Mouse (Mus musculus) liver, postnatal 0 days (tissue): ENCODE results near the gene Naa80.

Source experiments
- CTCF ChIP-seq: sonication (generic); IDR thresholded peaks from 2 replicates; pipeline ENCODE4 v1.5.1; 2016; ENCODE audit warnings: antibody characterized with exemption, low read depth
- EP300 ChIP-seq: IDR thresholded peaks from 2 replicates; pipeline ENCODE4 v1.6.1; 2016; ENCODE audit warnings: antibody characterized with exemption, low read depth, mild to moderate bottlenecking

DNA sequence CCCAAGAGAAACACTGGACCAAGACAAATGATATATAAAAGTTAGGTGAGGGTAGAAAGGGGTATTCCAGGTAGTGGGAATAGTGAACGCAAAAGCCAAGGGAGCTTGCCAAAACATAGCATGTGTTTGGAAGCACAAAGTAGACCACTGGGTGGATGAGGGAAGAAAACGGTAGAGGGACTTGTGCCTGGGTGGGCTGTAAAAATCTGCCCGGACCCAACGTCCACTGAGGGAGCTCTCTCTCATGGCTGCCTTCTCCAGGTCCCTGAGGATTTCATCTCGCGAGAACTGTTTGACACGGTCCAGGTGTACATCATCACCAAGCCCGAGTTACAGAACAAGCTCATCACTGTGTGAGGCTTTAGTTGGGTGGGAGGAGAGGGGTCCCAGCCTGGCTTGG lies 36.0 kb upstream of the Naa80 start:
- TF ChIP-seq CTCF (no peak), EP300 (no peak)
